Comparison of ENCODE assay signal across 11 mouse cellular contexts in the genomic region with DNA sequence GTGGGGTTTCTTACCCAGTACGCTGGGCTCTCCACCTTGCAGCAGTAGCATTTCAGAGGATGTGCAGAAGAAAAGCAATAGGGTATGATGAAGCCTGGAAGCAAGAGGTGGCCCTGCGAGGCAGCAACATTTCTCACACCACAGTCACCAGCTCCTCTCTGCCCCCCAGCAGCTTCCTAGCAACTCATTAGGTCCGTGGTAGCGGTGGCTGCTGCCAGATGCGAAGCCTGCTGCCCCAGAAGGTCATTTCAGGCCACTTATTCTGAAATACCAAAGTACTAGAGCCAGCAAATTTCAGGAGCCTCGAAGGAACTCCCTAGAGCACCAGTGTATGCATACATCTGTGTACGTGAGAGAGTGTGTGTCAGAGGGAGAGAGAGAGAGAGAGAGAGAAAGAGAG. TPM values are rescaled to one million over a fixed set of nuclear protein-coding genes. Genes with fewer than 3 reads are reported as not detected.
DNase-seq lines count a peak whose midpoint lies in the region; ATAC-seq lines count a peak whose summit lies in the region.
"Had no signal": no experiment of that assay in that cellular context is flagged by ENCODE, and none has a peak within 500 bp of the region (broad histone marks: within the 10 kb centered on the region; RNA-seq: fewer than 3 reads in every experiment).

No protein-coding gene starts in this region.

- no peaks in the 10 kb centered on the region for H3K9me3 ChIP-seq in kidney, embryonic 15.5 days (replicated peaks)
- H3K9me3 ChIP-seq in midbrain, embryonic 16.5 days (replicated peaks; ENCODE audit: control insufficient read depth, low read length, poor library complexity, severe bottlenecking) = no peaks in the 10 kb centered on the region
- H3K9me3 ChIP-seq: embryonic facial prominence, embryonic 15.5 days had no signal

- H3K4me2 ChIP-seq in kidney, embryonic 15.5 days = no peak overlapping the region
- no peak overlapping the region for H3K4me2 ChIP-seq in midbrain, embryonic 16.5 days (ENCODE audit: low read length)
- H3K4me2 ChIP-seq: embryonic facial prominence, embryonic 15.5 days had no signal

- DNase-seq in kidney, adult 11 months = peak; percentile 57
- peak; percentile 36 for DNase-seq in embryo, embryonic 11 days
- peak; percentile 52 to 61 for DNase-seq in kidney, adult 8-10 months
- DNase-seq in gastrocnemius, postnatal 25 days = no peak
- DNase-seq: cerebellum, adult 9-11 months; right cerebral cortex, postnatal 25 days had no signal

- no peaks in the 10 kb centered on the region for H3K36me3 ChIP-seq in kidney, embryonic 15.5 days
- H3K36me3 ChIP-seq in midbrain, embryonic 16.5 days (ENCODE audit: control insufficient read depth, insufficient read depth, low read length) = no peaks in the 10 kb centered on the region
- H3K36me3 ChIP-seq: embryonic facial prominence, embryonic 15.5 days had no signal

- no peaks in the 10 kb centered on the region for H3K27me3 ChIP-seq in kidney, embryonic 15.5 days
- H3K27me3 ChIP-seq in midbrain, embryonic 16.5 days (ENCODE audit: control insufficient read depth, insufficient read depth, low read depth, low read length) = no peaks in the 10 kb centered on the region
- H3K27me3 ChIP-seq: embryonic facial prominence, embryonic 15.5 days had no signal

- H3K9ac ChIP-seq in kidney, embryonic 15.5 days = no peak overlapping the region
- peak overlapping the region; percentile 17; the same call in 1 of the 2 replicates for H3K9ac ChIP-seq in midbrain, embryonic 16.5 days (ENCODE audit: low read depth, low read length)
- H3K9ac ChIP-seq: embryonic facial prominence, embryonic 15.5 days had no signal

- WGBS in kidney, embryonic 15.5 days = 33% methylated on average over 7 of the region's 7 CpGs
- 22% methylated on average over 7 of the region's 7 CpGs for WGBS in midbrain, embryonic 16.5 days

- no peak for ATAC-seq in kidney, embryonic 15.5 days (replicated peaks; ENCODE audit: low FRiP score)
- peak; percentile 49; the same call in 1 of the 2 replicates for ATAC-seq in midbrain, embryonic 16.5 days
- no peak for ATAC-seq in CD4-positive, CD25-positive, alpha-beta regulatory T cell, adult 4 months

- no peak overlapping the region for H3K27ac ChIP-seq in kidney, embryonic 15.5 days
- peak overlapping the region; percentile 58 for H3K27ac ChIP-seq in midbrain, embryonic 16.5 days (ENCODE audit: low read length)
- H3K27ac ChIP-seq: embryonic facial prominence, embryonic 15.5 days; kidney, postnatal 0 days had no signal

- H3K4me3 ChIP-seq in kidney, embryonic 15.5 days (replicated peaks) = no peak overlapping the region
- H3K4me3 ChIP-seq in midbrain, embryonic 16.5 days (ENCODE audit: low read depth, low read length) = no peak overlapping the region
- H3K4me3 ChIP-seq: embryonic facial prominence, embryonic 15.5 days had no signal

- 0 out of 2 replicates have a peak, but pooled peaks cover 2% of the 10 kb centered on the region for H3K4me1 ChIP-seq in kidney, embryonic 15.5 days
- peaks cover 15% of the 10 kb centered on the region for H3K4me1 ChIP-seq in midbrain, embryonic 16.5 days (ENCODE audit: control insufficient read depth, insufficient read depth, low read length)
- H3K4me1 ChIP-seq: embryonic facial prominence, embryonic 15.5 days had no signal

RNA-seq across cellular contexts. Expression of a gene that starts 9.2 kb away (rescaled TPM):
- 13.0 and 14.6 TPM in 2 replicates for polyA plus RNA-seq in kidney, embryonic 15.5 days (2015; fragmentation: Nextera tagmentation; extraction: Ambion mirVana)
- polyA plus RNA-seq in midbrain, embryonic 16.5 days (2015; fragmentation: Nextera tagmentation; extraction: Ambion mirVana) = 20.4 and 25.2 TPM in 2 replicates
- not detected for total RNA-seq in gastrocnemius, postnatal 25 days (2021)
- polyA plus RNA-seq in CD4-positive, CD25-positive, alpha-beta regulatory T cell, adult 4 months (2017; shearing (Covaris generic)) = under 1 TPM; 0.70 to 0.82 TPM
